Mouse (Mus musculus) induced T-regulatory cell, adult 2 months (primary cell): ENCODE results near the gene Sdsl.

ENCODE experiments used
- DNase-seq: peaks from one replicate; pipeline ENCODE4 v3.0.0-alpha.2; 2012; ENCODE audit warnings: low read depth

Gene Sdsl

GRCm38 (mm10) chr5:120454756-120455337 is 17.8 kb downstream of the Sdsl start:
- no peak for DNase-seq

GRCm38 (mm10) chr5:120447305-120447704 is 25.3 kb downstream of the Sdsl start:
- no peak for DNase-seq

- peak; percentile 86 for DNase-seq
These were observed 31.9 kb downstream of the Sdsl start for GRCm38 (mm10) chr5:120440733-120441132.

GRCm38 (mm10) chr5:120439887-120440670 is 32.5 kb downstream of the Sdsl start:
- no peak for DNase-seq

GRCm38 (mm10) chr5:120438991-120439710 is 33.5 kb downstream of the Sdsl start:
- DNase-seq, result peak; percentile 49

- DNase-seq, result no peak
These were observed 34.1 kb downstream of the Sdsl start for GRCm38 (mm10) chr5:120438469-120438868.

GRCm38 (mm10) chr5:120437986-120438385 is 34.6 kb downstream of the Sdsl start:
- DNase-seq, result no peak

- DNase-seq, result no peak
These were observed 35.1 kb downstream of the Sdsl start for GRCm38 (mm10) chr5:120437539-120437938.

DNA sequence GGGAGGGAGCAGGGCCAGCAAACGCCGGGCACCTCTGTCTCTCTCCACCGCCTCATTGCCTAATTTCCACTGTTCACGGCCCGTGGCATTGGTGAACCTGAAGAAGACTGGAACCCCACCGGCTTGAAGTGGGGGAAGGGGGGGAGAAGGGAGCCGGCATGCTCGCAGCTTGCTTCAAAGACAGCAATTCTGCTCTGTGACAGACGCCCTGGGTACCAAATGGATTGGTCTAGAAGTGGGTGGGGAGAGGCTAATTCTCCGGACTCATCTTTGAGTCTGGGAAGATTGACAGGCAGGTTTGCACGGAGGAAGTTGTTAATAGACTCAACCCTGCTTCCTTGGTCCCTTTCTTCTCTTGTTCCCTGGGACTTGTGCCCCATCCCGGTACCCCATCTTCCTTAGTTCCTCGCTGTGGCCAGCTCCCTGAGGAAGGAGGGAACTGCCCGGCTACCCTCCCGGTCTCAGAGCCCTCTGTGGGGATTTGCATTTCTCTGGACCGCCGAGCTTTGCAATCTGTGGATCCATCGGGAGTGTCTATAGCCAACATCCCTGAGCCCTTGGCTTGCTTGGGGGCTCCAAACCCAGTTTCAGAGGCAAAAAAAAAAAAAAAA is 35.6 kb downstream of the Sdsl start:
- DNase-seq, result peak; percentile 29

DNA sequence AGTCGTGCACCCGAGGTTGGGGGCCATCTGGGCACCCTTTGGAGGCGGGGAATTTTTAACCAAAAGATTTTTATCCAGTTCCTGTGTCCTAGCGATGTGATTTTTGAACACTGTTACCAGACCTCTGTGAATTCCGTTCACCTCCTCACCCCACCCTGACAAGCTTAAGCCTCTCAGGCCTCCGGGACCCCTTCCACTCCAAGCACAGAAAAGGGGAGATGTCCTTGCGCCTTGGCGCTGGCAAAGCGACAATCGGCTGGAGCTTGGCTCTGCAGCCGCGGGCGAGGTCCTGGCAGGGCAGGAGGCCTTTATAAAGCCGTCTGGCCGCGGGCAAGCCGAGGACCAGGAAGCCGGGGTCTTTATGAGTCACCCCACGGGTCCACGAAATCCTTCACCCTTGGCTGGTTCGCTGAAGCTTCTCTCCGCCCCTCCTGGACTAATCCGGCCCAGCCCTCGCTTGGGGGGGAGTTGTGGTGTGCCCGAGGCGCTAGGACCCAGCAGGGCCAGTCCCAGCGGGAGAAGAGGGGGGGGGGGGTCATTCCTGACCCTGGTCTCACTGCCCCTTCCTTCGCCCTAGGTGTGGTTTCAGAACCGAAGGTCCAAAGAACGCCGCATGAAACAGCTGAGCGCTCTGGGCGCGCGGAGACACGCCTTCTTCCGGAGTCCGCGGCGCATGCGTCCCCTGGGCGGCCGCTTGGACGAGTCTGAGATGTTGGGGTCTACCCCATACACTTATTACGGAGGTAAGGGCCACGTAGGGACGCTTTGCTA is 36.7 kb downstream of the Sdsl start:
- no peak for DNase-seq

DNA sequence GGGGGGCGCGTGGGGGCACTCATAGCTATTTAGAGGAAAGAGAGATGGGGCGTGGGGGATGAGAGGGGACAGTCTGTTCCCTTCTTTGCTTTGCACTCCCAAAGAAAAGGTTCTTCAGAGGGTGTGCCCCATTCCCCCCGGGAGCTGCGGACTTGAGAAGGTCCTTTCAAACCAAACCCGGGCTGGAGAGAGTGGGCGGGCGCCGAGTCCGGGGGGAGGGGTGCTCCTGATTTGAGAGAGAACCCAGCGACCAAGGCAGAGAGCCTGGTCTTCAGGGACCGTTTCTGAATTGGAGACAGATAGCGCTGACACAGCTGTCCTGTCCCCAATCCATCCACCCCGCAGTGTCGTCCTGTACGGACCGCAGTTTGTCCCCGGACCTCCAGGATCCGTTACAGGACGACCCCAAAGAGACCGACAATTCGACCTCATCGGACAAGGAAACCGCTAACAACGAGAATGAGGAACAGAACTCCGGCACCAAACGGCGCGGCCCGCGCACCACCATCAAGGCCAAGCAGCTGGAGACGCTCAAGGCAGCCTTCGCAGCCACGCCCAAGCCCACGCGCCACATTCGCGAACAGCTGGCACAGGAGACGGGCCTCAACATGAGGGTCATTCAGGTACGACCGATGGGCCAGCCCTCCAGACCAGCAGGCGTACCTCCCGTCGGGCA is 37.5 kb downstream of the Sdsl start:
- no peak for DNase-seq

DNA sequence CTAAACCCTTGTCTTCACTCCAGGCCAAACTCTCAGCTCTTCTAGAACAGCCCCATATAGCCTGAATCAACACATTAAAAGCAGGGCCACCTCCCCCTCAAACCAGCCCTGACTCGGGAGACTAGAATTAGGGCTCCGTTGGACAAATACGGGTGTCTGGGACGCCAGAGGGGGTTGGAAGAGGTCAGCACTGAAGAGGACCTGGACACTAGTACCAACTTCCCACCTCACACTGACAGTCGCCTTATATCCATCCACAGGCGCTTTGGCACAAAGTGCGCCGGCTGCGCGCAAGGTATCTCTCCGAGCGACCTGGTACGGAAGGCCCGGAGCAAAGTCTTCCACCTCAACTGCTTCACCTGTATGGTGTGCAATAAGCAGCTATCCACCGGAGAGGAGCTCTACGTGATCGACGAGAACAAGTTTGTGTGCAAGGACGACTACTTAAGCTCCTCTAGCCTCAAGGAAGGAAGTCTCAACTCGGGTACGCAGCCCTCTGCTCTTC is 38.3 kb downstream of the Sdsl start:
- no peak for DNase-seq

GRCm38 (mm10) chr5:120433135-120433760 is 39.4 kb downstream of the Sdsl start:
- no peak for DNase-seq

GRCm38 (mm10) chr5:120432486-120433015 is 40.1 kb downstream of the Sdsl start:
- DNase-seq, result no peak

GRCm38 (mm10) chr5:120431649-120432485 is 40.7 kb downstream of the Sdsl start, which contains the start of gene Lhx5:
Lhx5 (plus strand) TSS chr5:120431699.
- no peak for DNase-seq

DNA sequence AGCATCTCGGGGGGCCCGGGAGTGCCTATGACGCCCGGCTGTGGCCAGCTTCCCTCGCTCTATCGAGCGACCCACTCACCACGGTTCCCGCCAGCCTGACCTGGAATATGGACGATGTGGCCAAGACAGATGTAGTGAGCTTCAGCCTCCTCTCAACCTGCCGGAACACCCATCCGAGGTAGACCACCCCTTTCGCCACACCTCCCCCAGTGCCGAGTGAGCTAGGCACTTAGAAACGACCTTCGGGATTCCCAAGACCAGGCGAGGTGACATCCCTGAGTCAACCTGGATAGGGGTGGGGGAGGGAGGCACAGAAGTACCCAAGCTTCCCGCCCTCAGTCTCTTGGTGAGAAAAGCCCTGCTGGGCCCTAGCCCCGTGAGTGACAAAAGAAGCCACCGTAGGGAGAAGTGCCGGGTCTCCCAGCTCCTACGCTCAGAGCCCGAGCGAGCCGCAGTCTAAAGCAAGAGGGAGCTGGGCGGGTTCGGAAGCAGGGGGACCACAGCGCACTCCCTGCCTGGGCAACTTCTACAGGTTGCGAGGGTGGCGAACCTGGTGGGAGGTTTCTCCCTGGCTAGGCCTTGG is 41.5 kb downstream of the Sdsl start:
- DNase-seq, result no peak

GRCm38 (mm10) chr5:120429692-120430091 is 42.9 kb downstream of the Sdsl start:
- no peak for DNase-seq

DNA sequence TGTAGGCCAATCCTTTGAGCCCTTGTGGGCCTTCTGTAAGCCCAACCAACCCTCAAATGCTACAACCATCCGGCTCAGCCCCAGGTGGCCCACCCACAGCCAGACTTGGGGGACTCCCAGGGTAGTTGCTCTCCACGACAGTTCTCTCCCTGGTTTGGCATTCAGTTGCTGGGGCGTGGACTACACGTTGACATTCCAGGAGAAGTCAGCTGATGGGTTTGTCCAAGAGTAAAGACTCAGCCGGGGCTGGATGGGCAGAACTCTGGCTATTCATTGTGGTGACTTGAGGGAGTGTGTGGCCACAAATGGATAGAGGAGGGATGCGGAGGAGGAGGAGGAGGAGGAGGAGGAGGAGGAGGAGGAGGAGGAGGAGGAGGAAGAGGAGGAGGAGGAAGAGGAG is 43.6 kb downstream of the Sdsl start:
- no peak for DNase-seq
